Mouse (Mus musculus) liver, postnatal 0 days (tissue): Measurements from ENCODE around the gene Mras.

ENCODE experiments used
- CTCF ChIP-seq: sonication (generic); IDR thresholded peaks from 2 replicates; pipeline ENCODE4 v1.5.1; 2016; ENCODE audit warnings: antibody characterized with exemption, low read depth
- EP300 ChIP-seq: IDR thresholded peaks from 2 replicates; pipeline ENCODE4 v1.6.1; 2016; ENCODE audit warnings: antibody characterized with exemption, low read depth, mild to moderate bottlenecking

- TF ChIP-seq CTCF: no peak
- no peak for TF ChIP-seq EP300
These were observed 5.2 kb downstream of the Mras start for GRCm38 (mm10) chr9:99431963-99432362.
